Mouse (Mus musculus): Measurements from ENCODE around the gene Msrb1. TPM values are rescaled to one million over a fixed set of nuclear protein-coding genes. Genes with fewer than 3 reads are reported as not detected.

The Msrb1 gene
- polyA plus RNA-seq, 1 experiment from 2014 or later, result 20.5 TPM

DNA sequence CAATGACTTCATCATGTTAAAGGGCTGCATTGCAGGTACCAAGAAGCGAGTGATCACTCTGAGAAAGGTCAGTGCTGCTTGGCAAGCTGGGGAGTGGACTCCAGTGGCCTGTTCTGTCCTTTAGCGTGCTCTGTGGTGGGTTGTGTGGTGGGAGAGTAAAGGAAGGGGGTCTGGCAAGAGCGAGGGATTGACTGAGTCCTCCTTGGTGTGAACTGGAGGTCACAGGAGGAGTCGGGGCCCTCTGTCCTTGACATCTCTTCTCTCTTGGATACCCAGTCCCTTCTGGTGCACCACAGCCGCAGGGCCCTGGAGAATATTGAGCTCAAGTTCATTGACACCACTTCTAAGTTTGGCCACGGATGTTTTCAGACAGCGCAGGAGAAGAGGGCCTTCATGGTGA, 996 bp upstream of the Msrb1 start:
- Histone ChIP-seq H3K9me3 (replicated peaks) (no peaks in the 10 kb centered on the region), H3K36me3 (0 out of 2 replicates have a peak, but pooled peaks cover 6% of the 10 kb centered on the region), H3K27ac (replicated peaks) (no peak overlapping the region), H3K4me3 (peak overlapping the region; percentile 57; the same call in 1 of the 2 replicates), H3K4me1 (peaks cover 22% of the 10 kb centered on the region), H3K27me3 (ENCODE audit: low read depth, poor library complexity, severe bottlenecking) (no peaks in the 10 kb centered on the region)
- no peak for DNase-seq (ENCODE audit: low spot score)
- 80% methylated on average over 7 of the region's 7 CpGs for WGBS

- H3K36me3 ChIP-seq, result 0 out of 2 replicates have a peak, but pooled peaks cover 6% of the 10 kb centered on the region
- 32% methylated on average over 8 of the region's 8 CpGs for WGBS
- H3K27me3 ChIP-seq (ENCODE audit: low read depth, poor library complexity, severe bottlenecking), result no peaks in the 10 kb centered on the region
- H3K27ac ChIP-seq (replicated peaks), result no peak overlapping the region
- H3K4me3 ChIP-seq, result peak overlapping the region; percentile 57
- DNase-seq (ENCODE audit: low spot score), result no peak
- peaks cover 22% of the 10 kb centered on the region for H3K4me1 ChIP-seq
- H3K9me3 ChIP-seq (replicated peaks), result no peaks in the 10 kb centered on the region
Observed at GRCm38 (mm10) chr17:24737135-24737810, 831 bp downstream of the Msrb1 start.

DNA sequence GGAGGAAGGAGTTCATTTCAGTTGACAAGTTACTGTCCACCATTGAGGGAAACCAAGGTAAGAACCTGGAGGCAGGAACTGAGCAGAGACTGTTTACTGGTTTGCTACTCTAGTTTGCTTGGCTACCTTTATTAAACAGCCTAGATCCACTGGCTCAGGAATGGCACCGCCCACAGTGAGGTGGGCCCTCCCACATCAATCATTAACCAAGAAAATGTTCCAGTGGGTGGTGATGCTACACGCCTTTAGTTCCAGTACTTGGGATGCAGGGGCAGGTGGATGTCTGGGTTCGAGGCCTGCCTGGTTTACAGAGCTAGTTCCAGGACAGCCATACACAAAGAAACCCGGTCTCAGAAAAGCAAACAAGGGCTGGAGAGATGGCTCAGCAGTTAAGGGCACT, 1.8 kb downstream of the Msrb1 start:
- peaks cover 22% of the 10 kb centered on the region for H3K4me1 ChIP-seq
- no peak for DNase-seq (ENCODE audit: low spot score)
- no peak overlapping the region for H3K27ac ChIP-seq (replicated peaks)
- no peaks in the 10 kb centered on the region for H3K9me3 ChIP-seq (replicated peaks)
- H3K27me3 ChIP-seq (ENCODE audit: low read depth, poor library complexity, severe bottlenecking), result no peaks in the 10 kb centered on the region
- 0 out of 2 replicates have a peak, but pooled peaks cover 6% of the 10 kb centered on the region for H3K36me3 ChIP-seq
- 80% methylated on average over 4 of the region's 4 CpGs for WGBS
- H3K4me3 ChIP-seq, result no peak overlapping the region

GRCm38 (mm10) chr17:24739926-24740325, 3.5 kb downstream of the Msrb1 start:
- WGBS, result 79% methylated on average over 8 of the region's 8 CpGs
- Histone ChIP-seq H3K36me3 (0 out of 2 replicates have a peak, but pooled peaks cover 6% of the 10 kb centered on the region), H3K27me3 (ENCODE audit: low read depth, poor library complexity, severe bottlenecking) (no peaks in the 10 kb centered on the region), H3K4me1 (peaks cover 22% of the 10 kb centered on the region), H3K4me3 (no peak overlapping the region), H3K27ac (replicated peaks) (no peak overlapping the region), H3K9me3 (replicated peaks) (no peaks in the 10 kb centered on the region)
- DNase-seq (ENCODE audit: low spot score), result no peak

GRCm38 (mm10) chr17:24742307-24742706, 5.9 kb downstream of the Msrb1 start:
- H3K36me3 ChIP-seq, result 0 out of 2 replicates have a peak, but pooled peaks cover 6% of the 10 kb centered on the region
- H3K9me3 ChIP-seq (replicated peaks), result no peaks in the 10 kb centered on the region
- H3K27me3 ChIP-seq (ENCODE audit: low read depth, poor library complexity, severe bottlenecking), result 0 out of 2 replicates have a peak, but pooled peaks cover 10% of the 10 kb centered on the region
- no peak for DNase-seq (ENCODE audit: low spot score)
- H3K4me3 ChIP-seq, result no peak overlapping the region
- whole genome bisulfite sequencing, result 85% methylated on average over 8 of the region's 8 CpGs
- no peak overlapping the region for H3K27ac ChIP-seq (replicated peaks)
- peaks cover 7% of the 10 kb centered on the region for H3K4me1 ChIP-seq

- no peak for DNase-seq (ENCODE audit: low spot score)
Observed at GRCm38 (mm10) chr17:24743896-24744295, 7.5 kb downstream of the Msrb1 start.

DNA sequence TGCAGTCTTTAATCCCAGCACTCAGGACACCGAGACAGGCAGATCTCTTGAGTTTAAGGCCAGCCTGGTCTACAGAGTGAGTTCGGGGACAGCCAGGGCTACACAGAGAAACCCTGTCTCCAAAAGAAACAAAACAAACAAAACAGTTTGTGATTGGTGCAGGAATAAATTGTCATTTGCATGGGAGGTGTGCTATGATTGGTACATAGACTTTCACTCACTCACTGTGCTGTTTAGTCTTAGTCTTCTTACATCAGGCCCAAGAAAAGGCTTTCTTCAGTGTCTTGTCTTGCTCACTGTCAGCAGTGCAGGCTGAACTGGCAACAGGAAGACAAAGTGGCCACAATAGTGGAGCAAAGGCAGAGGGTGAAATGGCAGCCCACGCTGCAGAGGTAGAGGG, 7.9 kb downstream of the Msrb1 start:
- Histone ChIP-seq H3K27me3 (ENCODE audit: low read depth, poor library complexity, severe bottlenecking) (0 out of 2 replicates have a peak, but pooled peaks cover 13% of the 10 kb centered on the region), H3K27ac (replicated peaks) (no peak overlapping the region), H3K4me3 (no peak overlapping the region), H3K4me1 (no peaks in the 10 kb centered on the region), H3K9me3 (replicated peaks) (no peaks in the 10 kb centered on the region), H3K36me3 (0 out of 2 replicates have a peak, but pooled peaks cover 6% of the 10 kb centered on the region)
- WGBS, result 81% methylated on average over 3 of the region's 3 CpGs
- no peak for DNase-seq (ENCODE audit: low spot score)

More at GRCm38 (mm10) chr17:24743896-24744295, 7.5 kb downstream of the Msrb1 start:
- H3K4me3 ChIP-seq, result no peak overlapping the region
- H3K4me1 ChIP-seq, result no peaks in the 10 kb centered on the region
- H3K27me3 ChIP-seq (ENCODE audit: low read depth, poor library complexity, severe bottlenecking), result 0 out of 2 replicates have a peak, but pooled peaks cover 10% of the 10 kb centered on the region
- H3K9me3 ChIP-seq (replicated peaks), result no peaks in the 10 kb centered on the region
- H3K36me3 ChIP-seq, result 0 out of 2 replicates have a peak, but pooled peaks cover 6% of the 10 kb centered on the region
- H3K27ac ChIP-seq (replicated peaks), result no peak overlapping the region
- 75% methylated on average over 5 of the region's 5 CpGs for WGBS

DNA sequence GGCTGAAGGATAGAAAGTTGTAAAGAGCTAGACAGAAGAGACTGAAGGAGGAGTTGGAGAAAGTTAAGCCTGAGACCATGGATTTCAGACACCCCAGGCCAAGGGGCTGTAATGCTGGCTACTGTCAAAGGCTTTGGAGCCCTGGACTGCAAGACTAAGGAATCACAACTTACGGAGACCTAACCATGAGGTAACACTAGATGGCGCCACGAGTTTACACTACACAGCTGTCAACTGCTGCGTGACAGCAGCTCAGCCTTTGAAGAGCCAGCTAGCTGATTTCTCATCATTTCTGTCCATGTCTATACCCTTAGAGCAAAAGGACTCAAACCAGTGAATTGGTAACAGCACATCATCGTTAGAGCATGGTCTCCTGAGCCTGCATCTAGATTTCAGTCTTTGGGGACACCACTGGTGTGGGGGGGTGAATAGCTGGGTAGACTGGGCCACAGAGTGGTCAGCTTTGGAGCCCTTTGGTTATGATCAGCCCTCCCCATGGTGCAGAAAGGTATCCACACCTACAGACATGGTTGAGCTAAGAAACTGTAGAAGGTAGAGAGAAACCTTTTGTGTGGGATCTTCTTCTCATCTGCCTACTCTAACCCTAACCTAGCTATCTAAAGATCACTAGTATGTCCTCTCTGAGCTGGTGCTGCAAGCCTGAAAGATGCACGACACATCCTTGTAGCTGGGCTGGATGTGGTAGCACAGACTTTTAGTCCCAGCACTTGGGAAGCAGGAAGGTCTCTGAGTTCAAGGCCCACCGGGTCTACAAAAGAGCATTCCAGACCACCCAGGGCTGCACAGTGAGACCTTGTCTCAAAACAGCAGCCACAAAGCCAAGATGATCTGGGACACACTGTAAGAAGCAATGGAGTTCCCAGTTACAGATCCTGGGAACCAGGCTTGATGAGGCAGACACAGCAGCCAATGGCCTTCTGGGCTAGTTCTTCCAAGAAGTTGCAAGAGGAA, 9.4 kb downstream of the Msrb1 start:
- no peaks in the 10 kb centered on the region for H3K36me3 ChIP-seq
- 19% methylated on average over 7 of the region's 7 CpGs for WGBS
- H3K9me3 ChIP-seq (replicated peaks), result no peaks in the 10 kb centered on the region
- peak; percentile 77 for DNase-seq (ENCODE audit: low spot score)
- no peak overlapping the region for H3K4me3 ChIP-seq
- H3K27ac ChIP-seq (replicated peaks), result no peak overlapping the region
- H3K27me3 ChIP-seq (ENCODE audit: low read depth, poor library complexity, severe bottlenecking), result peaks cover 27% of the 10 kb centered on the region
- no peaks in the 10 kb centered on the region for H3K4me1 ChIP-seq

DNA sequence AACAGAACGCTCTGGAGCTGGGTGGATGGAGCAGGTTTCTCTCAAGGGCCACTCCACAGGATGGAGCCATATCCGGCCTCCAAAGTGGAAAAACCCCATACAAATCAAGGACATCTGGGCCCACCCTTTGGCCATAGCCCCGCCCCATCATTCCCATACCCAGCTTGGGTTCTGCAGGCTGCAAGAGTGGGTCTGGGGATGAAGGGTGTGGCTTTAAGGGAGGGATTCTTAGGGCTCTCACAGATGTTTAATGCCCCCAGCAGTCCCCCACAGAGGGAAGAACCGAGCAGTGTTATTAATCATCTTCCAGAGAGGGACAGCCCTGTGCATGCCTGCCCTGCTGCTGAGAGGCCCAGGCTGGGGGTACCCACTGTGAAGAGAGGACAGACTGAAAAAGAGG, 10.5 kb downstream of the Msrb1 start:
- H3K4me1 ChIP-seq, result no peaks in the 10 kb centered on the region
- DNase-seq (ENCODE audit: low spot score), result no peak
- no peaks in the 10 kb centered on the region for H3K9me3 ChIP-seq (replicated peaks)
- H3K27me3 ChIP-seq (ENCODE audit: low read depth, poor library complexity, severe bottlenecking), result peaks cover 39% of the 10 kb centered on the region
- no peaks in the 10 kb centered on the region for H3K36me3 ChIP-seq
- WGBS, result 64% methylated on average over 4 of the region's 4 CpGs
- H3K4me3 ChIP-seq, result no peak overlapping the region
- no peak overlapping the region for H3K27ac ChIP-seq (replicated peaks)

GRCm38 (mm10) chr17:24751528-24751927, 15.1 kb downstream of the Msrb1 start:
- no peak overlapping the region for H3K27ac ChIP-seq (replicated peaks)
- H3K4me3 ChIP-seq, result no peak overlapping the region
- peaks cover 20% of the 10 kb centered on the region for H3K4me1 ChIP-seq
- no peak for DNase-seq (ENCODE audit: low spot score)
- no peaks in the 10 kb centered on the region for H3K9me3 ChIP-seq (replicated peaks)
- H3K27me3 ChIP-seq (ENCODE audit: low read depth, poor library complexity, severe bottlenecking), result peaks cover 75% of the 10 kb centered on the region
- 19% methylated on average over 4 of the region's 4 CpGs for WGBS
- H3K36me3 ChIP-seq, result no peaks in the 10 kb centered on the region

DNA sequence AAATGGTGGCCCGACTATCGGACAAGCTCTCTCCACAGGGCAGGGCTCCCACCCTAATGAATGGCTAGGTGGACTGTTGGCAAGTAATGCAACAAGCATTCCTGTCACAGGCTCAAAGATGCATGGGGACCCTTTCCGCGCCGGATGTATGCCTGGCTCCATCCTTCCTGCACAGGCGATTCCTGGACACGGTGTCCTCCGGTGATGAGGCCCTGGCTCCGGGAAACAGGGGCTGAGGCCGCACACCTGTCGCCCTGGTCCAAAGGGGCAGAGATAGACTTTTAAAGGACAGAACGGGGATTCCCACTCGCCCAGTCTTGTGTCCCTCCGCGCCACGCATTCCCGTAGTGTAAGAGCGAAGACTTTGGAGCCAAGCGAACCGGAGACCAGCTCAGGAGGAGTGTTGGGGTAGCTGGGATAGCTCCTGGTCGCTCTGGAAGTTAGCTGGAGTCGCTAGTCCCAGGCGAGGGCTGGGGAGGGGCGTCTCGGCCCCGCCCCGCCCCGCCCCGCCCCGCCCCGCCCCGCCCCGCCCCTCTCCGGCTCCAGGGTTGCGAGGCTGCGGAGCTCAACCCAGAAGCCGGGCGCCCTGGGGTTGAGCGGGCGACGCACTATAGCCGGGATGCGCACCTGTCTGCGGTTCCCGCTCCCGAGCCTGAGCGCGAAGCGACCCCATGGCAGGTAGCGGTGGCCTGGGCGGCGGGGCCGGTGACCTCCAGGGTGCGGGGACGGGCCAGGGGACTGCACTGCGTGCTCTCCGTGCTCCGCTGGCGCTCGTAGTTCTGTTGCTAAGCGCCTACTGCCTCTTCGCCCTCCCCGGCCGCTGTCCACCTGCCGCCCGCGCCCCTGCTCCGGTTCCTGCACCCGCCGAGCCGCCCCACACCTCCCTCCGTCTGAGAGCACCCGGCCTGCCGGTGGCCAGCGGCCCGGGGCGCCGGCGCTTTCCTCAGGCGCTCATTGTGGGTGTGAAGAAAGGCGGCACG, 16.3 kb downstream of the Msrb1 start, which contains the start of gene Hs3st6:
Hs3st6 (plus strand) TSS at position 574 of the 980 bp plus-strand sequence.
- Histone ChIP-seq H3K36me3 (no peaks in the 10 kb centered on the region), H3K4me1 (peaks cover 20% of the 10 kb centered on the region), H3K27me3 (ENCODE audit: low read depth, poor library complexity, severe bottlenecking) (peaks cover 86% of the 10 kb centered on the region), H3K4me3 (peak within 1 kb of the TSS; percentile 72), H3K27ac (replicated peaks) (0 out of 2 replicates have a peak within 1 kb of the TSS, but pooled peaks have one; percentile 33), H3K9me3 (replicated peaks) (no peaks in the 10 kb centered on the region)
- peak; percentile 71 for DNase-seq (ENCODE audit: low spot score)
- under 1% methylated on average over 78 of the region's 82 CpGs for WGBS
